18 mouse cellular contexts compared by ENCODE assay signal in genomic region chr10:45783461-45784149, GRCm38 (mm10).
DNase-seq lines count a peak whose midpoint lies in the region; ATAC-seq and TF ChIP-seq lines count a peak whose summit lies in the region.
"Had no signal": no experiment of that assay in that cellular context is flagged by ENCODE, and none has a peak within 500 bp of the region (broad histone marks: within the 10 kb centered on the region; RNA-seq: fewer than 3 reads in every experiment).

No protein-coding gene starts in this region.

- DNase-seq in liver, embryonic 11.5 days (ENCODE audit: low spot score), result no peak
- no peak for DNase-seq in liver, postnatal 0 days
- peak; percentile 66 for DNase-seq in embryo, embryonic 9.5 days (ENCODE audit: extremely low spot score)
- DNase-seq in limb, embryonic 11.5 days (ENCODE audit: low spot score), result peak; percentile 54
- DNase-seq in midbrain, postnatal 0 days (ENCODE audit: low spot score), result no peak
- no peak for DNase-seq in spleen, postnatal 10 days (ENCODE audit: low spot score in 2 of 2)
- DNase-seq in adrenal gland, adult 18-20 months (ENCODE audit: low spot score in 2 of 2), result no peak
- DNase-seq: adrenal gland, postnatal 36 days; cerebellum, postnatal 10 days; heart, adult 18-20 months; kidney, postnatal 10 days; layer of hippocampus, adult 9-11 months; lung, postnatal 10 days; right cerebral cortex, adult 18-20 months had no signal

- H3K9ac ChIP-seq in liver, embryonic 11.5 days (ENCODE audit: low read depth, low read length), result no peak overlapping the region
- H3K9ac ChIP-seq in liver, postnatal 0 days (replicated peaks), result no peak overlapping the region
- no peak overlapping the region for H3K9ac ChIP-seq in limb, embryonic 11.5 days (ENCODE audit: low read length)
- 0 out of 2 replicates have a peak overlapping the region, but pooled peaks have one; percentile 4 for H3K9ac ChIP-seq in midbrain, postnatal 0 days (replicated peaks; ENCODE audit: low read length, poor library complexity, severe bottlenecking)
- H3K9ac ChIP-seq: embryonic facial prominence, embryonic 13.5 days; forebrain, embryonic 13.5 days; stomach, embryonic 15.5 days had no signal

- TF ChIP-seq EP300 in liver, postnatal 0 days (IDR thresholded peaks at IDR 0.05; ENCODE audit: low read depth), result no peak

- peak; percentile 52 for ATAC-seq in liver, embryonic 11.5 days (replicated peaks; ENCODE audit: low FRiP score)
- no peak for ATAC-seq in liver, postnatal 0 days
- 0 out of 2 replicates have a peak, but pooled peaks have one; percentile 44 for ATAC-seq in limb, embryonic 11.5 days (ENCODE audit: insufficient number of reproducible peaks, low FRiP score, low TSS enrichment, low read depth)
- ATAC-seq in midbrain, postnatal 0 days (ENCODE audit: low FRiP score), result no peak
- ATAC-seq: intestine, embryonic 16.5 days had no signal

- no peak overlapping the region for H3K27ac ChIP-seq in liver, embryonic 11.5 days (ENCODE audit: low read depth, low read length)
- no peak overlapping the region for H3K27ac ChIP-seq in liver, postnatal 0 days (ENCODE audit: low read depth)
- peak overlapping the region; percentile 49; the same call in 1 of the 2 replicates for H3K27ac ChIP-seq in limb, embryonic 11.5 days (replicated peaks; ENCODE audit: low read depth, low read length)
- no peak overlapping the region for H3K27ac ChIP-seq in midbrain, postnatal 0 days (ENCODE audit: low read depth, low read length)
- H3K27ac ChIP-seq: embryonic facial prominence, embryonic 13.5 days; forebrain, embryonic 13.5 days; stomach, embryonic 15.5 days had no signal

- no peak overlapping the region for H3K4me2 ChIP-seq in liver, embryonic 11.5 days
- no peak overlapping the region for H3K4me2 ChIP-seq in liver, postnatal 0 days (ENCODE audit: low read depth, low read length)
- H3K4me2 ChIP-seq in limb, embryonic 11.5 days (ENCODE audit: low read depth, severe bottlenecking), result no peak overlapping the region; the same call in 1 of the 2 replicates
- H3K4me2 ChIP-seq in midbrain, postnatal 0 days (ENCODE audit: low read depth, low read length, poor library complexity, severe bottlenecking), result no peak overlapping the region
- H3K4me2 ChIP-seq: embryonic facial prominence, embryonic 13.5 days; forebrain, embryonic 13.5 days; stomach, embryonic 15.5 days had no signal

- H3K9me3 ChIP-seq in liver, embryonic 11.5 days (ENCODE audit: control insufficient read depth, low read length), result no peaks in the 10 kb centered on the region
- H3K9me3 ChIP-seq in liver, postnatal 0 days (ENCODE audit: low read length), result no peaks in the 10 kb centered on the region
- H3K9me3 ChIP-seq in limb, embryonic 11.5 days (ENCODE audit: control insufficient read depth, low read length), result no peaks in the 10 kb centered on the region
- H3K9me3 ChIP-seq in midbrain, postnatal 0 days (ENCODE audit: low read length), result no peaks in the 10 kb centered on the region
- H3K9me3 ChIP-seq: embryonic facial prominence, embryonic 13.5 days; forebrain, embryonic 13.5 days; stomach, embryonic 15.5 days had no signal

- peaks cover 14% of the 10 kb centered on the region for H3K4me1 ChIP-seq in liver, embryonic 11.5 days (replicated peaks; ENCODE audit: control insufficient read depth, insufficient read depth, low read length)
- H3K4me1 ChIP-seq in liver, postnatal 0 days (ENCODE audit: insufficient read depth), result 0 out of 2 replicates have a peak, but pooled peaks cover 2% of the 10 kb centered on the region
- H3K4me1 ChIP-seq in limb, embryonic 11.5 days (ENCODE audit: control insufficient read depth, insufficient read depth, low read length), result peaks cover 22% of the 10 kb centered on the region
- peaks cover 7% of the 10 kb centered on the region for H3K4me1 ChIP-seq in midbrain, postnatal 0 days (ENCODE audit: insufficient read depth, low read length)
- H3K4me1 ChIP-seq: stomach, embryonic 15.5 days had no signal

- 41% methylated on average over 11 of the region's 11 CpGs for WGBS in liver, embryonic 11.5 days
- WGBS in liver, postnatal 0 days (ENCODE audit: insufficient replicate concordance), result 49% methylated on average over 11 of the region's 11 CpGs
- WGBS in limb, embryonic 11.5 days, result 10% methylated on average over 11 of the region's 11 CpGs
- 22% methylated on average over 11 of the region's 11 CpGs for WGBS in midbrain, postnatal 0 days

- H3K27me3 ChIP-seq in liver, embryonic 11.5 days (replicated peaks; ENCODE audit: control insufficient read depth, insufficient read depth, low read length), result no peaks in the 10 kb centered on the region
- no peaks in the 10 kb centered on the region for H3K27me3 ChIP-seq in liver, postnatal 0 days (ENCODE audit: insufficient read depth, low read length)
- no peaks in the 10 kb centered on the region for H3K27me3 ChIP-seq in limb, embryonic 11.5 days (ENCODE audit: control insufficient read depth, insufficient read depth, low read length)
- no peaks in the 10 kb centered on the region for H3K27me3 ChIP-seq in midbrain, postnatal 0 days (ENCODE audit: insufficient read depth, low read length)
- H3K27me3 ChIP-seq: embryonic facial prominence, embryonic 13.5 days; forebrain, embryonic 13.5 days; stomach, embryonic 15.5 days had no signal

- no peaks in the 10 kb centered on the region for H3K36me3 ChIP-seq in liver, embryonic 11.5 days (ENCODE audit: control insufficient read depth, insufficient read depth, low read length)
- no peaks in the 10 kb centered on the region for H3K36me3 ChIP-seq in liver, postnatal 0 days (replicated peaks; ENCODE audit: insufficient read depth, low read length)
- H3K36me3 ChIP-seq in limb, embryonic 11.5 days (ENCODE audit: control insufficient read depth, insufficient read depth, low read length), result no peaks in the 10 kb centered on the region
- H3K36me3 ChIP-seq in midbrain, postnatal 0 days (ENCODE audit: insufficient read depth, low read length), result no peaks in the 10 kb centered on the region
- H3K36me3 ChIP-seq: embryonic facial prominence, embryonic 13.5 days; stomach, embryonic 15.5 days had no signal

- no peak overlapping the region for H3K4me3 ChIP-seq in liver, embryonic 11.5 days (ENCODE audit: low read depth, low read length)
- H3K4me3 ChIP-seq in liver, postnatal 0 days (ENCODE audit: low read depth, low read length), result no peak overlapping the region
- no peak overlapping the region for H3K4me3 ChIP-seq in limb, embryonic 11.5 days (ENCODE audit: low read depth, low read length)
- no peak overlapping the region for H3K4me3 ChIP-seq in midbrain, postnatal 0 days (ENCODE audit: low read depth, low read length)
- H3K4me3 ChIP-seq: embryonic facial prominence, embryonic 13.5 days; forebrain, embryonic 13.5 days; stomach, embryonic 15.5 days had no signal

- no peak for TF ChIP-seq CTCF in liver, postnatal 0 days (IDR thresholded peaks at IDR 0.05; ENCODE audit: low read depth)
- TF ChIP-seq CTCF in midbrain, postnatal 0 days (IDR thresholded peaks at IDR 0.05), result no peak

Comparison
In these comparisons a context has a peak if more than half of its experiments do, and no peak if none do; other contexts are left out.
1. ATAC-seq: peak in liver, embryonic 11.5 days (single experiment) and limb, embryonic 11.5 days (single experiment); none in liver, postnatal 0 days (single experiment) and midbrain, postnatal 0 days (single experiment).
2. DNase-seq: peak in embryo, embryonic 9.5 days (single experiment) and limb, embryonic 11.5 days (single experiment); none in liver, embryonic 11.5 days (single experiment), liver, postnatal 0 days (single experiment), midbrain, postnatal 0 days (single experiment), spleen, postnatal 10 days (0 of 2) and adrenal gland, adult 18-20 months (0 of 2).